7 mouse cellular contexts compared by ENCODE assay signal in the genomic region with DNA sequence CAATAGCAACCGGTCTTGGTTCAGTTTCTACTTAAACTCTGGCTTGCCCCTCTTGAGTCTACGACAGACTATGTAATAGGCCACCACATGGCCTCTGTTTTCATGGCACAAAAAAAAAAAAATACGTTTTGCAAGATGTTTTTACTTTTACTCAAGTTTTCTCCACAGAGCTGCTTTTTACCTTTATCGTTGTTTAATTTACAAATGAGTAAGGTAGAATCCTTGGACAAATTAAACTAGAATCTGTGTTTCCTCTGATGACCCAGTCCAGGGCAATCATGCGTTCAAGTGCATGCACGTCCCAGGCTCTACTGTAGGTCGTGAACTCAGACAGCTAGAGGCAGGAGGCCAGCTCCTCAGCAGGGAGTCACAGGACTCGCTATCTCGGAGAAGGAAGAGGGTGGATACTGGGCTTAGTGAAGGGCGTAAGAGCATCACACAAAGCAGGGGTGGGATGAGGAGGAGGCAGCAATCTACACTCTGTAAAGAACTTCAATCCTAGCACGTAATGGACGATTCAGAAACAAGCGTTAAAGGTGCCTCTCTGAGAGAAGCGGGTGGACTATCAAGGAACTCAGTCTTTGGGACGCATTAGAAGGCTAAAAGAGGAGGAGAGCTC. TPM values are rescaled to one million over a fixed set of nuclear protein-coding genes. Genes with fewer than 3 reads are reported as not detected.
A peak's percentile ranks its signal among the peaks of the same experiment; 100 is the strongest.
DNase-seq lines count a peak whose midpoint lies in the region.

No protein-coding gene starts in this region.

- H3K27ac ChIP-seq in brown adipose tissue, adult 24 weeks (replicated peaks; ENCODE audit: low read depth, low read length): peak overlapping the region; percentile 99

- peak; percentile 74 for DNase-seq in MEL-GATA-1-ER (ENCODE audit: extremely low read depth, low read depth)
- peak; percentile 82 for DNase-seq in fibroblast of lung, adult 2 months (ENCODE audit: low read depth)
- peak; percentile 80 to 82 for DNase-seq in heart, postnatal 10 days
- peak; percentile 82 to 84 for DNase-seq in kidney, postnatal 36 days
- DNase-seq in lung, postnatal 36 days: peak; percentile 72
- DNase-seq in retina, postnatal 1 day: peak; percentile 77

- H3K4me1 ChIP-seq in brown adipose tissue, adult 24 weeks (ENCODE audit: control insufficient read depth, insufficient read depth, insufficient read length, low read length): peaks cover 10% of the 10 kb centered on the region

- peak overlapping the region; percentile 87 for H3K4me3 ChIP-seq in brown adipose tissue, adult 24 weeks (ENCODE audit: insufficient read depth, low read depth, low read length)

- intact Hi-C loops in heart, postnatal 10 days (cut with DNase I): loop anchor here (10.0 kb wide), 1 partner anchor 375 kb away; a partner anchor contains a TSS

RNA-seq across cellular contexts. Expression of a gene that starts 0.9 kb away (rescaled TPM):
- polyA plus RNA-seq in brown adipose tissue, adult 24 weeks (2012; ENCODE audit: insufficient read depth, insufficient read length, missing spikeins): 15.9 and 18.4 TPM in 2 replicates
- total RNA-seq in heart, postnatal 10 days (2021): 10 to 100 TPM; 34.2 to 35.5 TPM

RNA-seq across cellular contexts. Expression of a gene that starts 21.9 kb away (rescaled TPM):
- 51.3 and 67.4 TPM in 2 replicates for polyA plus RNA-seq in brown adipose tissue, adult 24 weeks (2012; ENCODE audit: insufficient read depth, insufficient read length, missing spikeins)
- total RNA-seq in heart, postnatal 10 days (2021): 10 to 100 TPM; 42.0 to 43.9 TPM

RNA-seq across cellular contexts. Expression of a gene that starts 23.5 kb away (rescaled TPM):
- 100 and 102 TPM in 2 replicates for polyA plus RNA-seq in brown adipose tissue, adult 24 weeks (2012; ENCODE audit: insufficient read depth, insufficient read length, missing spikeins)
- total RNA-seq in heart, postnatal 10 days (2021): 100 to 1,000 TPM; 166 to 167 TPM

RNA-seq across cellular contexts. Expression of a gene that starts 26.5 kb away (rescaled TPM):
- 0.99 and 2.2 TPM in 2 replicates for polyA plus RNA-seq in brown adipose tissue, adult 24 weeks (2012; ENCODE audit: insufficient read depth, insufficient read length, missing spikeins)
- under 1 TPM; 0.42 to 0.89 TPM for total RNA-seq in heart, postnatal 10 days (2021)

RNA-seq across cellular contexts. Expression of a gene that starts 32.1 kb away (rescaled TPM):
- polyA plus RNA-seq in brown adipose tissue, adult 24 weeks (2012; ENCODE audit: insufficient read depth, insufficient read length, missing spikeins): 0.87 and 1.9 TPM in 2 replicates
- 1 to 10 TPM; 3.3 to 4.1 TPM for total RNA-seq in heart, postnatal 10 days (2021)

Comparison
In these comparisons a context has a peak if more than half of its experiments do, and no peak if none do; other contexts are left out.
1. Peak in every context shown above with its lines: DNase-seq, H3K4me3 ChIP-seq and H3K27ac ChIP-seq.